Mouse (Mus musculus): ENCODE measurements at regions not wholly inside any gene's neighbourhood (a gene's known extent, or its start where the extent isn't known, plus 50 kb on each side); places are given as distances from the start of the nearest gene placed in this dataset.
A peak's percentile ranks its signal among the peaks of the same experiment; 100 is the strongest.

DNA sequence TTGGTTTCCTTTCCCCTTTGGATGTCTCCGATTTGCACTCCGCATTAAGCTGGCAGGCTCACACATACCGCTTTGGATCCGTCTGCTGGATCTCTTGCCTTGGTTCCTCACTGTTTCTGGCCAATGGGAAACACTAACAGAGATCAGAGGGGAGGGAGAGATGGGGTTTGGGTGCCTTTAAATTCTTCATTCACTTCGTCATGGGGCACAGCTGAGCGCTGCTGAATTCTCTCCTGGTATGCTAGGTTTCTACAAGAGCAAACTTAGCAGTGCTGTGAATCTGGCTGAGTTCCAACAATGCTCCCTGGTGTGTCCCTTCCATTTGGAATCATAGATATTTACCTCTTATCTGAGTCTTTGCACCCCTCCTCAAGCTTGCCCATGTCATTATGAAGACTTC, 121.6 kb upstream of the Mphosph6 start:
- intact Hi-C loops (cut with DNase I) = no loop called here
- DNase-seq (ENCODE audit: low spot score in 2 of 2) = no peak

DNA sequence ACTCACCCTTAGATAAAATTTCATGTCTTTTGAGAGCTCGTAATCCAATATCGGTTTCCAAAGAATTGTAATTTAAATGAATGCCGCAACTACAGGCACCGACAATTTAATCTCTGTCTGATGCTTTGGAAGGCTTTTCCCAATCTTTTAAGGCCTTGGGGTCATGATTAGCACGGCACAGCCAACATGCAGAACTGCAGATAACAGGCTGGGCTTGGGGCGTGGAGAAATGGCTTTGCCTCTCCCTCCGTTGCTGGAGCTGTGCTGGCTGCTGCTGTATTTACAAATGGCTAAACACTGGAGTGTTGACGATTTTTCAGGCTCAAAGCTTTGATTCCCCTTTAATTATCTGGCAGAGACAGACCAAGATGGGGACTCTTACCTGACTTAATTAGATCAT, 101.3 kb upstream of the Mphosph6 start:
- DNase-seq (ENCODE audit: low spot score in 2 of 2) = no peak
- intact Hi-C loops (cut with DNase I) = no loop called here

DNA sequence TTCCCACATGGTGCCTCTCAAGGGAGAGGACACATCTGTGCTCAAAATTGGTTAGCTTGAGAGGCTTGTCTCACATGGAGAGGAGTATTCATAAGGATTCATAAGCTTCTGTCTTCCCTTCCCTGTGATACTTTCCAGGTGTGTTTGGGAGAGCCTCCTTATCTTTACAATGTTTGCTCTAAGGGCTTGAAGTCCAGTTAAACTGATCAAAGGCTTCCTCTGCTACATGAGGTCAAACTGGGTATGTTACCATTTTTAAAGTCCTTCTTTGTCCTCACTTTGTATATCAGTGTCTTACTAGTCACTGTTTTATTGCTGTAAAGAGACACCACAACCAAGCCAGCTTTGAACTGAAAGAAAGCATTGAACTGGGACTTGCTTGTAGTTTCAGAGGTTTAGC, 98.1 kb upstream of the Mphosph6 start:
- intact Hi-C loops (cut with DNase I) = no loop called here

DNA sequence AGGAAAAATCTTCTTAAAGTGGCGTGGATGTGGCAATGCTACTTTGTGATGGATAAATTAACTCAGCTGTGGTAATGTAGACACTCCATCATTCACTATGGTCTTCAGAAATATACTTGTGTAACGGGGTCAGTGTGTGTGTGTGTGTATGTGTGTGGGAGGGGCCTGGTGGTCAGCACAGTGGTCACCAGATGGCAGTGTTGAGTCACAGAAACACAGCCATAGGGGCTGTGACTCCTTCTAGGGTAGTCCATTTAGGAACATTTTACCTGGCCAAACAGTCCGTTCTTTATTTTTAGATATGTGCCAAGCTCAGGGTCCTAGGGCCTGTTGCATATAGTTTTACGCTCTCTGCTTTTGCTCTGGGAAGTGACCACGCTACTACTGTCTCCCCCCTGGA, 96.3 kb upstream of the Mphosph6 start:
- DNase-seq (ENCODE audit: low spot score in 2 of 2) = peak in 1 of 2 experiments; percentile 7
- intact Hi-C loops (cut with DNase I) = no loop called here

More for the DNA sequence above, 98.1 kb upstream of the Mphosph6 start:
- no peak for DNase-seq (ENCODE audit: low spot score in 2 of 2)

DNA sequence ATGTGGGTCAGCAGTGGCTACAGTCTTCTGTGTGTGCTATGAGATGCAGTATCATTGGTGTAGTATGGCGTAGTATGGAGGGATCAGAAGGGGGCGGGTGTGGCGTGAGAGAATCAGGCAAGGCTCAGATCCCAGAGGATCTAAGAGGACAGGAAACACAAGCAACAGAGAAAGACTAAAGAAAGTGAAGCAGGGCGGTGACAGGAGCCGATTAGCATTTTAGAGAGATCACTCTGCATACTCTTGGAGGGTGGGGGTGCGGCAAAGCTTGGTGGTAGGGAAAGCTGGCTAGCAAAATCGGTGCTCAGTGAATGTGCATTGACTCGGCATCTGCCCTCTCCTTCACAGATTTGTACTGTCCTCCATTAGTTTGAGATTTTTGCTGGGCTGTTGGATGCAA, 93.1 kb upstream of the Mphosph6 start:
- intact Hi-C loops (cut with DNase I) = no loop called here
- DNase-seq (ENCODE audit: low spot score in 2 of 2) = no peak

DNA sequence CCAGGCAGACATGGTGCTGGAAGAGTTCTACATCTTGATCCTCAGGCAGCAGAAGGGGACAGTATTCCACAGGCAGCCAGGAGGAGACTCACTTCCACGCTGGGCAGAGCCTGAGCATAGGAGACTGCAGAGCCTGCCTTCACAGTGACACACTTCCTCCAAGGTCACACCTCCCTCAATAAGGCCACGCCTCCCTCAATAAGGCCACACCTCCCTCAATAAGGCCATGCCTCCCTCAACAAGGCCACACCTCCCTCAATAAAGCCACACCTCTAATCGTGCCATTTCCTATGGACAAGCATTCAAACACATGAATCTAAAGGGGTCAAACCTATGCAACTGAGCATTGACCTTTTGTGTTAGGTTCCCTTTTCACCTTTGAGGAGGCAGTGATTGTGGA, 88.5 kb upstream of the Mphosph6 start:
- no peak for DNase-seq (ENCODE audit: low spot score in 2 of 2)
- intact Hi-C loops (cut with DNase I) = no loop called here

DNA sequence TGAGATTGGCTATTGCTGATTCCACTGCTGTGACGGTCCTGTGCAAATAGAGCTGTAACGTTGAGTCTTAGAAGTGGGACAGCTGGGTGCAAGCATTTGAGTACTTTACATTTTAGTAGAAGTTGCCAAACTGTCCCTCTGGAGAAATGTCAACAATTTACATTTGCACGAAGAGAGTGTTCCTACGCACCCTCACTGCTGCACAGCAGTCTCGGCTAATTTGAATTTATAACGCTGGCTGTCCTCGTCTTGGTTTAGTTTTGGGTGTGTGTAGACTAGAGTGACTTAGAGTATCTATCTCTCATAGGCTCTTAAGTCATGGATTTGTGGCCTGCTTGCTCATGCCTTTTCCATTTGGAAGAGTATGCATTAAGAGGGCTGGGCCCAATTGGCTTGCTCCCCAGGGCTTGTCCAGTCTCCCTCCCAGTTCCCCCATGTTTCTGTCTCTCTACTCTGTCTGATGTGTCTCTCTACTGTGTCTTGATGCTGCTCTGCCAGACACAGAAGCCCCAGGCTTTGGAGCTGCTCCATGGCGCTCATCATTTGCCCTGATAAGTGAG, 79.8 kb upstream of the Mphosph6 start:
- intact Hi-C loops (cut with DNase I) = no loop called here
- no peak for DNase-seq (ENCODE audit: low spot score in 2 of 2)

DNA sequence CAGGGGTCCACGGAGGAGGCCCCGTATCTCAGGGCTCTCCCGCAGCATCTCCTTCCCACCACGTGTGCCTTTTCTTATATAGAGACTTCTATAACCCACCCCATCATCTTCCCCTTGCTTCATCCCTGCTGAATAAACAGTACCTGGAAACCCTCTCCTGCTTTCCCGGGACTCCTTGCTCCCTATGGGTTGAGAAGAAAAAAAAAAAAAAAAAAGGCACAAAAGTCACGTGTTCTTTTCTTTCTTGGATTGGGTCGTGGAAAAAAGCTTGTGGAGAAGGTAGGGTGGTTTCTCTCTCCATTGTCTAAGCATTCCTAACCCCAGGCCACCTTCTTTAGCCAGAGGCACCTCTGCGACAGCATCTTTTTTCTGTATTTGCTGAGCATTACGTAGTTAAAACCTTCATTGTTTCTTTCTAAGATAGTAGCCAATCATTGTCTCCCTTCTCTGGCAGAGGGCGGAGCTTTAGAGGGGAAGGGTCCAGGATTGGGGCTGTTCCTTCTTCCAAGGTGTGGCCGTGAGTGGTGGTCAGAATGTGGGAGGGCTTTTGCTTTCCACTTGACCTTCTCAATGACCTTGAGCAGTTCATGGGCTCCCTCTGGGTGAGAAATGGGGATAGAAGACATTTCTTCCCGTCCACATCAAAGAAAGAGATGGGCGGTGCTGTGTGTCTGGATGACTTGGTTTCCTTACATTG, 78.7 kb upstream of the Mphosph6 start:
- intact Hi-C loops (cut with DNase I) = no loop called here
- DNase-seq (ENCODE audit: low spot score in 2 of 2) = no peak

DNA sequence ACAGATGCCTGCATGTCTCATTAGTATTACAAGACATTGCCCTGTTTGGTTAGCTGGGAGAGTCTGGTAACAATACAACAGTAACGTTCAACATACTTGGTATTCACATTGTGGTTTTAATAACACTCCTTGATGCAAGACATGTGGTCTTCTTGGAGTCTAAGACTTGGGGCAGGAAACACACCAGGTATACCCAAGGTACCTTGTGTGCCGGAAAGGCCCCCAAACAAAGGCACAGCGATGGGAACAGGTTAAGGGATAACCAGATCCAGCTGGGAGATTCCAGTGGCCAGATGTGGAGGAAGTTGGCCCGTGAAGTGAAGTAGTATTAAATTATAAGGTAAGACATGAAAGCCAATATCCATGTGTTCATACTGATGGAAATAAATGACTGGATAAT, 71.9 kb upstream of the Mphosph6 start:
- intact Hi-C loops (cut with DNase I) = no loop called here
- DNase-seq (ENCODE audit: low spot score in 2 of 2) = no peak

DNA sequence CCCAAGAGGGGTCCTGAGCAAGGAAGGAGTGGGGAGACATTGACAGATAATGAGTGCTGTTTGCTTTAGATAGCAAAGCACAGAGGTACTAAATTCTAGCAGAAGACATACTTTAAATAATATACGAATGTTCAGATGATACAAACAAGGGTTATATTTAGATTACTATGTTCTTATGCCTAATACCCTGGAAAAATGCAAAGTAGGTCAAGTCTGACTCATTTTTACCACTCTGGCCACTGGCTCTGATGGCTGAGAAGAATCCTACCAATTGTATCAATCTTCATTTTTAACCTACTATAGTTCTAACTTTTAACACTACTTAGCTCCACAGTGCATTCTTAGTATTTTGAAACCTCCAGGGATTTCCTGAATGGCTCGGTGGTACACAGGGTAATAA, 65.4 kb upstream of the Mphosph6 start:
- no peak for DNase-seq (ENCODE audit: low spot score in 2 of 2)
- intact Hi-C loops (cut with DNase I) = loop anchor here (5.0 kb wide), 1 partner anchor 240 kb away; no protein-coding TSS in a partner anchor

DNA sequence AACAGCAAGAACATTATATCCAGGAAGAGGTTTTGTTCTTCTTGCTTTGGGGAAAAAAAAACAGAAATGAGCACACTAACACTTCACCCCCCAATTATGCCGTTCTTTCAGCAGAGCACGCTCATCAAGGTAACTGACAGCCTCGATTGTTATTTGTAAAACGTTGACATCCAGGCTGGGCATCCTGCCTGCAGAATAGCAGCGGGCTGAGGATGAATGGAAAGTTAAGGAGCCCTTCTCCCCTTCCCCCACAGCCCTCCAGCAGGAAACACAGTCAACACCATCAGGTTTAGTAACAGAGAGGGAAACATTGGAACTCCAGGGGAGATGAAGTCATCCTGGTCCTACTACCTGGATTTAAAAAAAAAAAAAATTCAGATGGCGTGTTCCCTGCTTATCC, 63.3 kb upstream of the Mphosph6 start:
- DNase-seq (ENCODE audit: low spot score in 2 of 2) = no peak
- intact Hi-C loops (cut with DNase I) = loop anchor here (5.0 kb wide), 1 partner anchor 238 kb away; no protein-coding TSS in a partner anchor

DNA sequence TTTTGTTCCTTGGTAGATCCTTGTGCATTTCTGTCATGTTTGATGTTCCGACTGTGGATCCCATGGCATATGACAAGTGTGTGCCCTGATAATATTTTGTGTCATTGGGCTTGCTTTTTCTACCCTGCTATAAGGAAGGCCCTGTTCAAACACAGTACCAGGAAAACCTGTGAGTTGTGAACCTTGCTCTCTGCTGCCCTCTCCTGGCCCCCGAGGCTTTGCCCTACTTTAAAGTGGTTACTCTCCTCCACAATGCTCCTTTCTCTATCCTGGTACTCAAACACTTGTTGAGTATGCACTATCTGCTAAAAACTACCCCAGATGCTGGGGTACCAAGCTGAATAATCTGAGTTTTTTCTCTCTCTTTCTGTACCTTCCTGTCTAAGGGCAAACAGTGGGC, 62.1 kb upstream of the Mphosph6 start:
- intact Hi-C loops (cut with DNase I) = no loop called here
- DNase-seq (ENCODE audit: low spot score in 2 of 2) = no peak

DNA sequence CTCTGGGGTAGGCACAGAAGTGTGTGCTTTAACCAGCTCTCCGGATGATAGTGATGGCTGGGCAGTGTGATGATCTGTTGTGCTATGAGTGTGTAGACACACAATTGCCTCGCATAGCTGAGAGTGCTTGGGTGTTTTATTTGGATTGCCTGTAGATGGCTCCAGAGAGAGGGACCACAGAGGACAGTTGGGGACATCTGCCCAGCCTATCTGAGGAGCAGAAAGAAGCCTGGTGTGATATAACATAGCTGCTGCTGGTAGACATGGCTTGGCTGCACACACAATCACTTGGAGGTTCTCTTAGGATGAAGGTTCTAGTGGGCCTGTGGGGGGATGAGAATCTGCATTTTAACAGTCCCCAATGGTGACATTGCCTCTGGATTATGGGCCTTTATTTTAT, 60.6 kb upstream of the Mphosph6 start:
- intact Hi-C loops (cut with DNase I) = no loop called here
- DNase-seq (ENCODE audit: low spot score in 2 of 2) = no peak

DNA sequence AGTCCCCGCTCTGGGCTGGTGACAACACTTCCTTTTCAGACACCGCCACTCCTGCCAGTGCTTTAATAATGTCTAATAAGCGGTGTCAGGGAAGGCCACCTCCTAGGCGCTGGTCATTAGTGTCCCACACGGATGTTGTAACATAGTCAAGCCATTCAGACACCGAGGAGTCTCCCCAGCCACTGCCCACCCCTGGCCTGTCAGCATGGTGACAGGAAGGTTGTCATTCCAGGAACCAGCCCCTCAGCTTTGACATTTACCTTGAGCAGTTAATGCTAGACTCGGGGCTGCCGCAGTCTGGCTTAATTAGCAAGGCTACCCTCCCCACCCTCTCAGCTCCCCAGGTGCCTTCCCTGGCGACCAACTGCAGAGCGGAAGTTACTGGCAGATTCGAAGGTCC, 58.0 kb upstream of the Mphosph6 start:
- DNase-seq (ENCODE audit: low spot score in 2 of 2) = no peak
- intact Hi-C loops (cut with DNase I) = no loop called here

DNA sequence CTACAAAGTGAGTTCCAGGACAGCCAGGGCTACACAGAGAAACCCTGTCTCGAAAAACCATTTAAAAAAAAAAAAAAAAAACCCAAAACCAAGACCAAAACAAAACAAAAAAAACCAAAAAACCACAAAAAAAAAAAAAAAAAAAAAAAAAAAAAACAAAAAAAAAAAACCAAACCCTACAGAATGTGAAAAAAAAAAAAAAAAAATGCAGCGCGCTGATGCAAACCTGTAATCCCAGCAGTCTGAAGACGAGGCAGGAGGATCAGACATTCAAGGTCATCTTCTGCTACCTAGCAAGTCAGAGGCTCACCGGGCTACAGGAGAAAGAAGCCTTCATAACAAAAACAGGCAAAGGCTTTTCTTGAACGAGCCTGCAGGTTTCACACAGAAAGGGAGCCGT, 57.4 kb upstream of the Mphosph6 start:
- intact Hi-C loops (cut with DNase I) = no loop called here
- no peak for DNase-seq (ENCODE audit: low spot score in 2 of 2)

DNA sequence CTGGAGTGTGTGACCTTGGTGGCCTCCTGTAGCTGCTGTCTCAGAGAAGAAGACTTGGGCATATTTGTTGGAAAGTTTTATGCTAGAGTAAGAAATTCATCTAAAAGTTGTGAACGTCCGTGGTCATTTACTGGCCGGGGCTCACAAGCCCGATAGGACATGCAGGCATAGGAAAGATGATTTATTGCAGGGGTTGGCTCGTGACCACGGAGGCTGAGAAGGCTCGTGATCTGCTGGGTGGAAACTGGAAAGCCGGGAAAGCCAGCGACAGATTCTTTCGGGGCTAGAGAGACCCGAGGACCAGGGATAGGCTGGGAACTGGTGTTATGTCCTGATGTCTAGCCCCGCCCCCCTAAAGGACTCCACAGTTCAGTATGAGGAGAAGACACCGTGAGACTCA, 54.4 kb upstream of the Mphosph6 start:
- DNase-seq (ENCODE audit: low spot score in 2 of 2) = no peak
- intact Hi-C loops (cut with DNase I) = no loop called here

DNA sequence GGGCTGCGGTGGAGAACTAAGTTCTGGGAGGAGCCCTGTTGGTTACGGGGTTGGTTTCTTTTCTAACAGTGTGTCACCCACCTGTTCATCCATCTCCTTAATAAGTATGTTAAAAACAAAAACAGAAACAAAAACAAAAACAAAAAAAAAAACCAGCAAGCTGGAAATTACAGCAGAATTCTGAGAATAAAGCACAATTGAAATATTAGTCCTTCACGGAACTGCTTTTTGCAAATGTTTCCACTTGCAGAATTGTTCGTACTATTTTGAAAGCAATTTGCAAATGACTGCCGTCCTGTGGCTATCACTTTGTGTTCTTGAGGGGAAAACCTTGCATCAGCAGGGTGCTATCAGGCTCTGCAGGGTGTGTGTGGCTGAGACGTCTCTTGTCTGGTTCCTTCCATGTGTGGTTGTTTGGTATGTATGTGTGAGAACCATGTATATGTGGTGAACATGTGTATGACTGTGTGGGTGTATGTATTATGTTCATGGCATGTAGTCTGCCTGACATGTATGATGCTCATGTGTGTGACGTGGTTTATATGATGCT, 53.3 kb upstream of the Mphosph6 start:
- DNase-seq (ENCODE audit: low spot score in 2 of 2) = no peak
- intact Hi-C loops (cut with DNase I) = no loop called here

DNA sequence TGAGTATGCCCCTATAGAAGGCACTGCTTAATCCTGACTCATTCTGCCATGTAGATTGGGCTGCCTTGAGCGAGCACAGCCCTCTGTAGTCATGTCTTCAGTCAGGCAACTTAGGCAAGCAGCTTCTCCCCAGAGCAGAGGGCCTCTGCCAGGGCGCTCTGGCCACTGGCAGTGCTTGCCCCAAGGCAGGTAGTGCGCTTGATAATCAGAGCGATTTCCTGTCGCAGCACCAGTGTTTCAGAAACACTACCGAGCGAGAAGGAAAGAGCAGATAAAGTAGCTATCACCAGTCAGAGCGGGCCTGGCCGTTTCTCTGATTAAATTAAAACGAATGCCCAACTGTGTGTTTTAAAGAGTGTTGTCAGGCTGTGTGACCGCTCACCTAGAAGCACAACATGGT, 52.6 kb upstream of the Mphosph6 start:
- no peak for DNase-seq (ENCODE audit: low spot score in 2 of 2)
- intact Hi-C loops (cut with DNase I) = no loop called here

DNA sequence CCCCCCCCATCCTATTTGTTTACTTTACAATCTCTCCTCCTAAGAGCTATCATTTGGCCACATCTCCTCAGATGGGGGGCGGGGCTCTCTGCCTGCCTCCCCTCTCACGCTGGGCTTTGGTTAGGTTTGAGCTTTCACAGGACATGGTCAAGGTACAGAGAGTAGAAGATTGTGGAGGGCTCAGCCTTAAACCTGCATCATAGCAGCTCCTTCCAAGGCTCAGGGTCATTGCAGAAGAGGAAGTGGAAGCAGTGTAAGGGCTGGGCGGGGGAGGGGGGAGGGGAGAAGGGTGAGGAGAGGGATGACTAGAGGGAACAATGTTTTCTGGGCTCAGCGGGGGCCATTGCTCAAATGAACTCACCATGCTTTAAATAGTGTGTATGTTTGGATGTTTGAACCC, 51.7 kb upstream of the Mphosph6 start:
- no peak for DNase-seq (ENCODE audit: low spot score in 2 of 2)
- intact Hi-C loops (cut with DNase I) = no loop called here

DNA sequence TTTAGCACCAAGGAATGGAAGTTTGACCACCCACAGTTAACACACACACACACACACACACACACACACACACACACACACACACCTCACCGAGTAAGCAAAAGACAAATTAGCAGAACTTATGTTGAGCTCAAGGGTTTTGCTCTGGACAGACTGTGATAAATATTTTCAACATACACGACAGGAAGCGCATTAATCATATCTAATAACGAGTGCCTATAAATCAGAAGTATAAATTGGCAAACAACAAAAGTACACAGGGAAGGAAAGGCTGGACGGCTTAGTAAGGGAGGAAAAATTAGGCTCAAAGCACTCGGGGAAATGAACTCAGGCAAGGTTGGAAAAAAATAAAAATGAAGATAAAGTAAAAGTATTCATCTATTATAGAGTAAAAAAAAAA, 50.8 kb upstream of the Mphosph6 start:
- no peak for DNase-seq (ENCODE audit: low spot score in 2 of 2)
- intact Hi-C loops (cut with DNase I) = no loop called here

All from left cerebral cortex, postnatal 36 days (tissue).